Mouse (Mus musculus): Measurements from ENCODE around the gene Cabp7. TPM values are rescaled to one million over a fixed set of nuclear protein-coding genes. Genes with fewer than 3 reads are reported as not detected.
A peak's percentile ranks its signal among the peaks of the same experiment; 100 is the strongest.
"Not testable (repeated sequence)": the region's sequence is repeated elsewhere in the genome, so short reads cannot be mapped to it uniquely, and the experiment has no call there.

Gene Cabp7
- total RNA-seq, 2 experiments from 2014 or later = 0.45 TPM; not detected in 1

GRCm38 (mm10) chr11:4750263-4750662, 3.7 kb upstream of the Cabp7 start:
- peak; percentile 55 to 66 for DNase-seq (ENCODE audit: low spot score in 2 of 2)

DNA sequence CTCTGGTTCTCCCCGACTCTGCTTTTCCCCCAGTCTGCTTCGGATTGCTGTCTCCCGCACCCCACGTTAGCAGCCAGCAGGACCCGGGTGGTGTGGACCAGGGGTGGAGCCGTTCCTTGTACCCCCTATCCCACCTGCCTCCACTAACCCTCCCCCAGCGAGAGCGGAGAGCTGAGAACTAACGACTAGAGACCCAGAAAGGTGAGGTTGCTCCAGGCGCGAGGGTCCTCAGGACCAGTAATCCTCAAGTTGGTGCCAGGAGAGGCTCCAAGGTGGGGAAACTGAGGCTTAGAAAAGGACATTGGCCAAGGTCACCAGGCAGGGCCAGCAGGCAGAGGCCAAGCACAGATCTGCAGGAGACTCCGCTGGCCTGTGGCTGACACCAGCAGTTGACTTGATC, 707 bp upstream of the Cabp7 start:
- DNase-seq (ENCODE audit: low spot score in 2 of 2) = no peak

DNA sequence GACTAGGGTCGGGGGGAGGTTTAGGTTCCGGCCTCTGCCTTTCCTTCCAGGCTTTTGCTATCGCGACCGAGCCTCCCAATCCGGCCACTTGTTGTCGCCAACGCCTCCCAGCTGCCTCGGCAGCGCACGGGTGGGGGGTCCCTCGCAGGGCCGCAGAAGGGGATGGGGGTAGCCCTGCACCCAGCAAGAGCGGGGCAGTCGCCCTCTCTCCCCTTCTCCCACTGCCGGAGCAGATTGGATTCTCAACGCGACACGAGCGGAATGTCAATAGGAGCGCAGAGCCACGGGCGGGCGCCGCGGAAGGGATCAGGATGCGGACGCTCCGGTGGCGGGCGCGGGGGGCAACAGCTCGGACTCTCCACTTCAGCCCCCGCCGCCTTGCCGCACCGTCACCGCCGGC, 609 bp downstream of the Cabp7 start:
- no peak for DNase-seq (ENCODE audit: low spot score in 2 of 2)

DNA sequence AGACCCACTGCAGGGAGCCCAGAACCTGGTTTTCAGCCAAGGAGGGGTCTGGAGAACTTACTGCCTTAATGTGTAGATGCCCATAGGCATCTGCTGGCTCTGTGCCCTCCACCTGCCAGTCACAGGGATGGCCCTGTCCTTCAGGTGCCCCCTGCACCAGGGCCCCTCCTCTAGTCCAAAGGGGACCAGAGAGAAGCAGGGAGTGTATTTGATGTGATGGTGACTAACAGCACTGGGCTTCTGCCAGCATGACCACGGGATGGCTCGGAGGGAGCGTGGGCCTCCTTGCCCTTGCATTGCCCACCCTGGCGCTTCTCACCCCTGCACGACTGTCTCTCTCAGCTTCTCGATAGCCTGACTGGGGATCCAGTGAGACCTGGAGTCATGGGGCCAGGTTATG, 1.9 kb downstream of the Cabp7 start:
- DNase-seq (ENCODE audit: low spot score in 2 of 2) = no peak

- DNase-seq (ENCODE audit: low spot score in 2 of 2) = no peak
Measured at GRCm38 (mm10) chr11:4740785-4741184, 5.8 kb downstream of the Cabp7 start.

DNA sequence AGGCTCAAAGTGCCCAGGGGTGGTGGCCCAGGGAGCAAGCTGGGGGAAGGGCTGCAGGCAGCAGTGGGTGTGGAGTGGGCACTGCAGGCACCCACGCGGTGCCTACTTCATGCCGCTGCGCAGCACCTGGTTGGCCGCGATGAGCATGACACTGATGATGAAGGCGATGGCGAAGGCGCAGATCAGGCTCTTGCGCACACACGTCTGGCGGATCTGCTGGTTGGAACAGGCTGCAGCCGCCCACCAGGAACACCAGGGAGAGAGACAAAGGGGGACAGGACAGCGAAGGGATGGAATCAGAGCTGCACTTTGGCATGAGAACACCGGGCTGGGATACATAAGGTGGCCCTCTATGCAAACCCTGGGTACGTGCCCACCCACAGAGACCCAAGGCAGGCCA, 7.9 kb downstream of the Cabp7 start:
- DNase-seq (ENCODE audit: low spot score in 2 of 2) = no peak

DNA sequence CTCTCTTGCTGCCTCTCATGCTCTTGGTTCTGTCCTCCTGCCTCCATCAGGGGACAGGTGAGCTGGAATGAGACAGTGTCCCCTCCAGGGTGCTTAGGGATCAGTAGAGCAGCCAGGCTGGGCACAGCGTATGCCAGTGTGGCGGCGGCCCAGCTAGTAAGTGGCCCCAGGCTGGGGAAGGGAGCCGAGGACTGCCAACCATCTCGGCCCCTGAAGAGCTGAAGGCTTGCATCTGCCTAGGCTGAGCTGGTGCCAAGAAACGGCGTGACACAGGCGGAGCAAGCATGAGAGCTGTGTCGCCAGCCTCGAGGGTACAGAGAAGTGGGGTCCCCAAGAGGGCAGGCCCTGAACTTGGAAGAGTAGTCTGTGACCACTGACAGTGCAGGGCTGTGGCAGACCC, 8.9 kb downstream of the Cabp7 start:
- DNase-seq (ENCODE audit: low spot score in 2 of 2) = no peak

- DNase-seq (ENCODE audit: low spot score in 2 of 2) = no peak
Measured at GRCm38 (mm10) chr11:4736355-4736754, 10.2 kb downstream of the Cabp7 start.

DNA sequence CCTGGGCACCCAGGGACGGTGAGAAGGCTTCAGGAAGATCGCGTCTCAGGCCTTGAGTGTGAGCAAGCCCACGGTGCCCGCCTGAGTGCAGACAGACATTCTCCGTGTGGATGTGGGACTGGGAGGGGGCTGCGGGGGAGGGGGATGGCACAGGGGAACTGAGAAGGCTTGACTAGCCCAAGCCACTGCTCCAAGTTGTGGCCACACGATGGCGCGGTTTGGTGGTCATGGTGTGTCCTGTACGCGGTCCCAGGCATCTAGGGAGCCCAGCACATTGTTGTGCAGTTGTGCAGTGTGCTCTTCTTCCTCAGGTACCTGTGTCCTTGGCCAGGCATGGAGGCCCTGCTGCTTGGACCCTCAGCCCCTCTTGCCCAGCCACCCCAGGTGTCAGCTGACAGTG, 12.4 kb downstream of the Cabp7 start:
- no peak for DNase-seq (ENCODE audit: low spot score in 2 of 2)

- no peak for DNase-seq (ENCODE audit: low spot score in 2 of 2)
Measured at GRCm38 (mm10) chr11:4731781-4732180, 14.8 kb downstream of the Cabp7 start.

GRCm38 (mm10) chr11:4730913-4731312, 15.7 kb downstream of the Cabp7 start:
- no peak for DNase-seq (ENCODE audit: low spot score in 2 of 2)

GRCm38 (mm10) chr11:4730096-4730495, 16.5 kb downstream of the Cabp7 start:
- DNase-seq (ENCODE audit: low spot score in 2 of 2) = no peak

GRCm38 (mm10) chr11:4729603-4730002, 17.0 kb downstream of the Cabp7 start:
- DNase-seq (ENCODE audit: low spot score in 2 of 2) = peak; percentile 55 to 70

GRCm38 (mm10) chr11:4721728-4722127, 24.9 kb downstream of the Cabp7 start:
- DNase-seq (ENCODE audit: low spot score in 2 of 2) = no peak

DNA sequence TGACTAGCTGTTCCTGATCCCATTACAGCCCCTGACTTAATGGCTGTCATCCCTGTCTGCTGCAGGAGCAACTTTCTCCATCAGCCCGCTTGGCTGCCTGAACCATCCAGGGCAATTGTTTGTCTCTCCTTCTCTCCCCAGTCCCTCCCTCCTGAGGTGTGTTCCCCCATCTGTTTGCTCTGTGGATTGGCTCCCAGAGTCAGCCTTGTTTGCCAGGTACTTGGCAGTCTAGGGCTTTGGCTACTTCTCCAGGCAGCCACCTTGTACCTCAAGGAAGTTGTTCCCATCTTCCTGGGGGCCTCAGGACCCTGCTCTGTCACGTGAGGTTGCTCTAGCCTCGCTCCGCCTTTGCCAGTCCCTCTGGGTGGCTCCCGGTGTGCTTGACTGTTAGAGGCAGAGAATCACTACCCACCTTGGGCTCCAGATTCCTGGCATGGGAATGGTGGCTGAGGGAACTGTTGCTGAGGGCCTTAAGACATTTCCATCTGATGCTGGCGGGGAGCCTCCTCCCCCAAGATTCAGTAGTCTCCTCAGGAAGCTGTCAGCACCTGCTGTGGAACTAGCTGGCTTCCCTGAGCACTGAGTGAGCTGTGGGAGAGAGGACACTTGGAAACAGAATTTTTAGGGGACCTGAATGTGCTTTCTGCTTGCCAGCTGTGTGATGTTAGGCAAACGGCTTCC, 25.5 kb downstream of the Cabp7 start:
- no peak for DNase-seq (ENCODE audit: low spot score in 2 of 2)

GRCm38 (mm10) chr11:4720393-4720792, 26.2 kb downstream of the Cabp7 start:
- DNase-seq (ENCODE audit: low spot score in 2 of 2) = no peak

DNA sequence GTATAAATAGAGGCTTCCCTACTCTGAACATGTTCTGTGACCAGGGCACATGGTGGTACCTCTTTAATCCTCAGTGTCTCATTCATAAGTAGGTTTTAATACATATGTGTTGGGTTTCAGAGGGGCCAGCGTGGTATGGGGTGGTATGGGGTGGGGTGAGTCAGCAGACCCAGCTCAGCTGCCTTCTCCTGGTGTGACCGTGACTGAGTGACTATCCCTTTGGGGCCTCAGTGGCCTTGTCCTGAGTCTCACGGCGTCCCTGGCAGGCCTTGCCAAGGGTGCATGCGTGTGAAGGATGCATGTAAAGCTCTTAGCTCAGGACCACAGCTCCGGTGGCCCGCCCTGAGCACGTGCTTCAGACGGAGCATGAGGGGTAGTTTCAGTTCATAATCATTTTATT, 26.6 kb downstream of the Cabp7 start:
- peak in 1 of 2 experiments; percentile 46 for DNase-seq (ENCODE audit: low spot score in 2 of 2)

- DNase-seq (ENCODE audit: low spot score in 2 of 2) = peak in 1 of 2 experiments; percentile 35
Measured at GRCm38 (mm10) chr11:4718548-4718947, 28.0 kb downstream of the Cabp7 start.

DNA sequence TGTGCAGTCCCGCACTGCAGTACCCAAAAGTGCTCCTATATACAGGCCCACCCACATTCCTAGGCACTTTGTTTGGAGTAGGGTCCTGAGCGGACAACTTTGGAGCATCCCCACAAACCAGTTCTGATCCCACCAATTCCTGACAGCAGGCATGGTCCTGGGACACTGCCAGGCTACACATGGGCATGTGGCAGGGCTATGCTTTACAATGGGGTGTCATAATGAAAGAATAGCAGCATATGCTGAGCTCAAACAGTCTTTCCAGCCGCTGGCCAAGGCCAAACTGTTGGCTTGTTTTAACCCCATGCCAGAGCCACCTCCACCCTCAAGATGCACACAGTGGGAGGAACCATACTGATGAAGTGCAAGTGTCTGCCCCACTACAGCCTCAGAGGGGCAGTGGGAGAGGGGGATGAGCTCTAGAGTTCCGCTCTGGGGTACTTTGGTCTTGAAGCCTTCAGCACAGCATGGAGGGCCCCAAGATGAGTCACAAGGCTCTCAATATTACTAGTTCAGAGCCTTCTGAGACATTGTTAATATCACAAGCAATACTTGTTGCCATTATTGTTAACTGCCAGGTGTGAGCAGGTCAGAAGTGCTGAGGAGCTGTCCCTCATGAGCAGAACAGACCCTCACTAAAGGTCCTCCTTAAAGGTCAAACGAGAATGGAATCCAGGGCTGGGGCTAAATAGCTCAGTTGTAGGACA, 29.9 kb downstream of the Cabp7 start:
- DNase-seq (ENCODE audit: low spot score in 2 of 2) = no peak

DNA sequence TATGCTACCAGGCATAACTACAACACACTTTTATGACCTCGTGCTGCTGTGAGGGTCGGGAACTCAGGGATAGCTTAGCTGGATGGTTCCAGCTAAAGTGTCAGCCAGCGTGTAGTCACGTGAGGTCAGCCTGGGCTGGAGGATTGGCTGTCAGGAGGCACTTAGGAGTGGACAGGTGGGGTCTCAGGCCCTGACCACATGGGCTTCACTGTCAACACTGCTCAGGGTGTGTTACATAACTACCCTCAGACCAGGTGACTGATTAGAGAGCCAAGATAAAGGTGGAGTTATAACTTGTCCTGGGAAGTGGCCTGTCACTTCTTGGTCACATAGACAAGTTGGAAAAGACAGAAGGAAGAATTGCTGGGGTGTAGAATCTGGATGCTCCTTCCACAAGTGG, 31.0 kb downstream of the Cabp7 start:
- DNase-seq (ENCODE audit: low spot score in 2 of 2) = no peak

- no peak for DNase-seq (ENCODE audit: low spot score in 2 of 2)
Measured at GRCm38 (mm10) chr11:4714727-4715126, 31.9 kb downstream of the Cabp7 start.

GRCm38 (mm10) chr11:4712822-4713221, 33.8 kb downstream of the Cabp7 start:
- DNase-seq (ENCODE audit: low spot score in 2 of 2) = no peak

DNA sequence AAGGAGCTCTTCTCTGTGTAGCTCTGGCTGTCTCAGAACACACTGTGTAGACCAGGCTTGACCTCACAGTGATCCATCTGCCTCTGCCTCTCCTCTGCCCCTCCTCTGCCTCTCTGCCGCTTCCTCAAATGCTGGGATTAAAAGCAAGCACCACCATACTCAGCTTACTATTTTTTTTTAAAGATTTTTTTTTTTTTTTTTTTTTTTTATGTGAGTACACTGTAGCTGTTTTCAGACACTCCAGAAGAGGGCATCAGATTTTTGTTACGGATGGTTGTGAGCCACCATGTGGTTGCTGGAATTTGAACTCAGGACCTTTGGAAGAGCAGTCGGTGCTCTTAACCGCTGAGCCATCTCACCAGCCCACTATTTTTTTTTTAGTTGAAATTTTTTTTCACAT, 36.4 kb downstream of the Cabp7 start:
- DNase-seq (ENCODE audit: low spot score in 2 of 2) = not testable (repeated sequence)

All from adrenal gland, adult 18-20 months (tissue).